Mouse (Mus musculus) c-Kit-negative CD71-positive TER-119-positive erythroid progenitor cells, embryonic 14.5 days (primary cell): ENCODE results near the gene Gm11032.
A peak's percentile ranks its signal among the peaks of the same experiment; 100 is the strongest.
"Not testable (repeated sequence)": the region's sequence is repeated elsewhere in the genome, so short reads cannot be mapped to it uniquely, and the experiment has no call there.

ENCODE experiments used
- DNase-seq: peaks from one replicate; pipeline ENCODE4 v3.0.0-alpha.2; 2013; ENCODE audit warnings: low read depth, low spot score

Gm11032 gene

GRCm38 (mm10) chr11:4625931-4626330 lies 6.1 kb downstream of the Gm11032 start:
- no peak for DNase-seq

GRCm38 (mm10) chr11:4627636-4628035 lies 7.8 kb downstream of the Gm11032 start:
- DNase-seq = no peak

GRCm38 (mm10) chr11:4629861-4630280 lies 10.0 kb downstream of the Gm11032 start:
- DNase-seq = no peak

- DNase-seq = no peak
These were observed 13.6 kb downstream of the Gm11032 start for GRCm38 (mm10) chr11:4633420-4633819.

- DNase-seq = no peak
These were observed 14.5 kb downstream of the Gm11032 start for GRCm38 (mm10) chr11:4634395-4634794.

DNA sequence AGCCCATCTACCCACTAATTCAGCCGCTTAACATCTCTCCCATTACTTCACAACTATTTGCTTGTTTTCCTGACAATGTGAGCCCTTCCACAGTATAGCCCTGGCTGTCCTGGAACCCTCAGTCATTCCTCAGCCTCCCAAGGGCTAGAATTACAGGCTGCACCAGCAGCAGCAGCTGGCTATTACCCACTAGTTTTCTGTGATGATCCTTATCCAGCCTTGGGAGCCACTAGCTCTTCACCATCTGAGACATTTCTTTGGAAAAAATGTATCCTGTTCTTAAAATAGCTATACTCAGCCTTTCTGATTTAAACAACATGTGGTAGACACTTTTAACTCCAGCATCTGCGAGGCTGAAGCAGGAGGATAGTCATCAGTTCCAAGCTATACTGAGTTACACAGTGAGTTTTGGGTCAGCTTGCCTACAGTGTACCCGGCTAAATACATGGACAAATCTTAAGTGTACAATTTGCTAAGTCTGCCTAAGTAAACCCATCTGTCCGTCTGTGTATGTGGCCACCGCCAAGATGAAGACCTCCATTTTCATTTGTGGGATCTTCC lies 17.0 kb downstream of the Gm11032 start:
- no peak for DNase-seq

DNA sequence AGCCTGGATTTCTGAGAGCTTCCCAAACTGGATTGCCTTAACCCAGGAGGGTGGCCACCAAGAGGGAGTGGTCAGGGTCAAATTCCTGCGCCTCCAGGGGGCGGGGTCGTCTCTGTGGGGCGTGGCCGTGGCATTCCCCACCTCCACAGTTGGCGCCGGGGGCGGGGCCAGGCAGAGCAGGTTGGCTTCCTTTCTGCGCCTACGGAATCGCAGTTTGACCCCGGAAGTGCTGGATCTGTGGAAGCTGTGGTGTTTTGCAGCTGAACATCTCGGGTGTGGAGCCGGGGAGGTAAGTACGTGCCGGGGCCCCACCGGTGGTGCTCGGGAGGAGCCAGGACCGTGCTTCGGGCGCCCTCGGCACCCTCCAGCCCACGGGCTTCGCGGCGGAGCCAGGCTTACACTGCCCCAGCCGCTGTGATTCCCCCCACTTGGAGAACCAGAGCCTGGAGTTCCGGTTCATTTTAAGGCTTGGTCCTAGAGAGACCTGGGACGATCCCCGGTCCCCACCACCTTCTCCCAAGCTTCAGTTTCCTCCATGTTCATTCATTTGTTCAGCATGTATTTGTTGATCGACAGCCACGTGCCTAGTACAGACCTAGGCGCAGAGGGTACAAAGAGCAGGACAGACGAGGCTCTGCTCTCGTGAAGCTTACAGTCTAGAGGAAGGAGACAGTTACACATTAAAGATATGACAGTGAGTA lies 17.8 kb downstream of the Gm11032 start, which contains the start of gene Ascc2:
Ascc2 (plus strand) TSS at position 214 of the 701 bp plus-strand sequence.
- peak; percentile 87 for DNase-seq

DNA sequence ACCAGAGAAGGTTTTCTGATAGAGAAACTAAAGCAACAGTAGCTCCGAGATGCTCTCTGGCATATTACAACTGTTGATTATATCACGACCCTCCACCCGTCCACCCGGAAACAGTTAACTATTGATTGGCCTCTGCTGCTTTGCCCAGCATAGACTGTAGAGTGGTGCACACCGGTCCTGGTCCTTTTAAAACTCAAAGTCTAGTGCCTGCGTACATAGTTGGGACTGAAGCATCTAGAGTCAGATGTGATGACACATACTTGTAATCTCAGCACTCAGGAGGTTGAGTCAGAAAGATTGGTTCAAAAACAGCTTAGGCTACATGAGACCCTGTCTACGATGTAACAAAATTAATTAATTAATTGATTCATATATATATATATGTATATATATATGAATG lies 18.4 kb downstream of the Gm11032 start:
- no peak for DNase-seq

GRCm38 (mm10) chr11:4641185-4641584 lies 21.3 kb downstream of the Gm11032 start:
- no peak for DNase-seq

DNA sequence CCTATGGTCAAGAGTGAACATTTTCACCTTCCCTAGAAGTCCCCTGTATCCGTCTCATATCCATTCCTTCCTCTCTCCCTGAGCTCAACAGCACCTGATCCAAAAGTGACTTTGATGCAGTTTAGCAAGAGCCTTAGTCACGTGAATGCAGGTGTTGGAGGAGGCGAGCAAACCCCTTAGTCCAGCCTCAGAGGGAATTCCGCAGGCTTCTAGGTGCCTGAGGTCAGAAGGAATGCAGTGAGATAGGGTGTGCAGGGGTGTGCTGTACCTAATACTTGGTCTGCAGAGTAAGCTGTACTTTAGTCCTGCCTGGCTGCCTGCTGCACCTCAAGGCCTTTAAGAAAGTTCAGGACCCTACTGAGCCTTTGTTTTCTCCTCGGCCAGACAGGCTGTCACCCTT lies 23.9 kb downstream of the Gm11032 start:
- DNase-seq = no peak

DNA sequence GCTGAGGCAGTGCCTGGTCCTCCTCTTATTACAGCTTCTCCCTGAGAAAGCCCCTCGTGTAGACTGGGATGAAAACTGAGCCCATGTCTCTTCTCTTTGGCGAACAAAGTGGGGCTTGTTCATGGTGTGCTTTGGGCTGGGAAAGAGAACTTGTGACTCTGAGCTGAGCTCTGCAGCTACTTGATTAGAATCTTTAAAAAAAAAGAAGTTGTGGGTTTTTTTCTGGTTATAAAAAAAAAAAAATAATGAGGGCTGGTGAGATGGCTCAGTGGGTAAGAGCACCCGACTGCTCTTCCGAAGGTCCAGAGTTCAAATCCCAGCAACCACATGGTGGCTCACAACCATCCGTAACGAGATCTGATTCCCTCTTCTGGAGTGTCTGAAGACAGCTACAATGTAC lies 25.3 kb downstream of the Gm11032 start:
- DNase-seq = not testable (repeated sequence)

GRCm38 (mm10) chr11:4646409-4646808 lies 26.5 kb downstream of the Gm11032 start:
- DNase-seq = no peak

DNA sequence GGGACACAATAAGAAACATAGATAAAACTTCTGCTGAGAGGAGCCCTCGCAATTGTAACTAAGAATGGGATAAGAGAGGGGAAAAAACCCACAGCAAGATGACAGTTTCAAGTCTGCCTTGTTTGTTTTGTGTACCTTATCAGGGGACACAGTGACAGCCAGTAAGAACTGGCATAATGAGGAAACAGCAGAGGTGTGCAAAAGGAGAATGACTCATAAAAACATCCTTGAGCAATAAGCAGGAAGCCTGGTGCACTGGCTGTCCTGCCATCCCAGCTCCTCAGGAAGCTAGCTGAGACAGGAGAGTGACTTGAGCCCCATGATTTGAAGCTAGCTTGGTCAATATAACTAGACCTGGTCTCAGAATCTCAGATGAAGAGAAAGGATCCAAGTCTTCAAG lies 40.0 kb downstream of the Gm11032 start:
- no peak for DNase-seq

- DNase-seq = no peak
These were observed 40.6 kb downstream of the Gm11032 start for GRCm38 (mm10) chr11:4660309-4661025.

- peak; percentile 48 for DNase-seq
These were observed 41.5 kb downstream of the Gm11032 start for GRCm38 (mm10) chr11:4661324-4661723.

GRCm38 (mm10) chr11:4661871-4662495 lies 42.1 kb downstream of the Gm11032 start:
- no peak for DNase-seq

DNA sequence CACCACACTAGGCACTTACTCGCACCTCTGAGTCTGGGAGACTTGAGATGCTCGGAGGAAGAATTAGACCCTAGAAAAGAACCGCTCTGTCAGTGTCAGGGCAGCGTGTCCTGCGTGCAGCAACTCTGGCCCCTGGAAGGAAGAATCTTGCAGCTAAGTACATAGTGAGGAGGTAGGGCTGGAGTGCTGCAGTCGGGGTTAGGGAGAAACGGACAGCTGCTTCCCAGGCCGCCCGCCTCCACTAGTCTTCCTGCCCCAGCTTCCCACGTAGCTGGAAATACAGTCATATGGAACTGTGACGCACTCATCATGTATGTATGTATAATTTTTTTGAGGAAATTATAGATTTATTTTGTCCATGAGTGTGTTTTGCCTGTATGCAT lies 42.6 kb downstream of the Gm11032 start:
- DNase-seq = no peak
